Mouse (Mus musculus) heart, postnatal 36 days (tissue): ENCODE measurements around the gene Olfr315. TPM values are rescaled to one million over a fixed set of nuclear protein-coding genes. Genes with fewer than 3 reads are reported as not detected.
"Not testable (repeated sequence)": the region's sequence is repeated elsewhere in the genome, so short reads cannot be mapped to it uniquely, and the experiment has no call there.

Experiments
- DNase-seq, 2 experiments: peaks; one replicate each; pipeline ENCODE4 v3.0.0; 2021 to 2022
- intact Hi-C: fragments of 180-260 bp; cut with DNase I; formaldehyde crosslinking; loops from one replicate; pipeline ENCODE4 v1.15.1; 2025
- total RNA-seq, 2 experiments: library from RNA; stranded (reverse); gene quantifications; 2 replicates each; pipeline ENCODE4 v1.2.3; 2021

Gene Olfr315
- not detected for total RNA-seq

DNA sequence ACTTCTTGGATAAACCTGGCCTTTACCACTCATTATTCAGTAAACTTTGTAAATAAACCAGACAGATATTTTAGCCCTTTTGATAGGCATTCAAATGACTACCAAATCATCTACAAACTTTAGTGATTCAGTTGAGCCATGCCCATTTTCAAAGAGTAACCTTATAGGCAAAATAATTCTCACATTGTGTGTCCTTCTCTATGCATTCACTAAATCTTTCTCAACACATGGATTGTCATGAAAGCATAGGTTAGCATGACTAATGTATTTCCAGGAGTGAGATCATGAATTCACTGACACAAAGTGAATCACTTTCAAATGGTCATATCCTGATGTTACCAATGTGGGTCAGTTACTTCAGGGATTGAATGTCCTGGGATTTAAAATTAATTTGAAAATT is at the start of gene Olfr315:
Olfr315 (plus strand) TSS at position 301 of the 400 bp plus-strand sequence.
- intact Hi-C loops = no loop called here
- DNase-seq = no peak

DNA sequence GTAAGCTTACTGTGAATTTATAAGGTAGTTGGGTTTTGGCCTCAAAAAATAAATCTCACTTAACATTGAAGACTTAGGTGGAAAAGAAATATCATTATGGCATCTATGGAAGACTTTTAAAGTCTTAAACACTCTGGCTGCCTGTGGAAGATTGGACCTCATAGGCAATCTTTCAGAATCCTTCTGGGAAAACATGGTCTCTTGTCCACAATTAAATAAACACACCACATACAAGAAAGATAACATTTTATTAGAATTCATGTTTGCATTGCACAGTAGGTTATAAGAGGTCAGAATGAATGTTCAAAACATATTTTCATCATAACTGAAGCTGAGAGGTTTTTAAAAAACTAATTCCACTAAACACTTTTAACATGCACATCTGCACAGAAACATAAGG is 49.1 kb upstream of the Olfr315 start, which contains the start of gene Olfr318:
Olfr318 (minus strand) TSS at position 101 of the 400 bp plus-strand sequence.
- intact Hi-C loops = no loop called here
- no peak for DNase-seq

- intact Hi-C loops, DNase-seq: not testable (repeated sequence)
Measured at GRCm38 (mm10) chr11:58727896-58728650, 44.9 kb upstream of the Olfr315 start.

DNA sequence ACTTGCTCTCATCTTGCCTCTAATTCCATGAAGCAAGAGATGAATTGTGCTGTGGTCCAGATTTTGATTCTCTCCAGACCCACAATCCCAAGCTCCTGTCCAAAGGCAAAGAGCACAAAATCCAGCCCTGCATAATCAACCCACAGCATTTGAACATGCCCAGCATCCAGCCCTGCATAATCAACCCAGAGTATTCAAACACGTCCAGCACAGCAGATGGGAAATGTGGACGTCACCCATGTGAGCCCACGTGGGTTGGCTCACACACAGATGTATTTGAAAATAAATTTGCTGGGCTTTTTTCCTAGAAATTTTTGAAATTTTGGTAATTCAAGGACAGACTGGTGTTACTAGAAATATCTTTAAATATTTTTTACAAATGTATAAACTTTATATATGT is 39.6 kb upstream of the Olfr315 start:
- intact Hi-C loops = no loop called here
- no peak for DNase-seq

GRCm38 (mm10) chr11:58738792-58739262 is 34.2 kb upstream of the Olfr315 start, which contains the start of gene Olfr317:
Gene Olfr317 (minus strand): TSS chr11:58739212.
- no peak for DNase-seq
- intact Hi-C loops = no loop called here

GRCm38 (mm10) chr11:58751096-58751495 is 21.9 kb upstream of the Olfr315 start:
- intact Hi-C loops, DNase-seq: not testable (repeated sequence)

DNA sequence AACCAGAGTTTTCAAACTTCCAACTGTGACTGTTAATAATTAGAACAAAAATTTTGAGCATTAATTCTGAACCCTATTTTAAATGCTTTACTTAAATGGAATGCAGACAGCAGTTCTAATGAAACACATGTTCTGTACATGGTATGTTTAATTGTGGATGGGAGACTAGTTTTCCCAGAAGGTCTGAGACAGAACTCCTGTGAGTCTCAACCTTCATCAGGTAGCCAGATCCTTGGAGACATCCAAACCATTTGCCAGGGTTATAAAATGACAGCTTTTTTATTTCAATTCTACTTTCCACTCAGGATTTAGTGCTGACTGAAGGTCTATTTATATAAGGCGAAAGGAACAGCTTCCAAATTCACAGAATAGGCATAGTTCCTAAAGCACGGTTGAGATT is 20.6 kb upstream of the Olfr315 start, which contains the start of gene Olfr316:
Olfr316 (plus strand) TSS at position 301 of the 400 bp plus-strand sequence.
- intact Hi-C loops = no loop called here
- no peak for DNase-seq

DNA sequence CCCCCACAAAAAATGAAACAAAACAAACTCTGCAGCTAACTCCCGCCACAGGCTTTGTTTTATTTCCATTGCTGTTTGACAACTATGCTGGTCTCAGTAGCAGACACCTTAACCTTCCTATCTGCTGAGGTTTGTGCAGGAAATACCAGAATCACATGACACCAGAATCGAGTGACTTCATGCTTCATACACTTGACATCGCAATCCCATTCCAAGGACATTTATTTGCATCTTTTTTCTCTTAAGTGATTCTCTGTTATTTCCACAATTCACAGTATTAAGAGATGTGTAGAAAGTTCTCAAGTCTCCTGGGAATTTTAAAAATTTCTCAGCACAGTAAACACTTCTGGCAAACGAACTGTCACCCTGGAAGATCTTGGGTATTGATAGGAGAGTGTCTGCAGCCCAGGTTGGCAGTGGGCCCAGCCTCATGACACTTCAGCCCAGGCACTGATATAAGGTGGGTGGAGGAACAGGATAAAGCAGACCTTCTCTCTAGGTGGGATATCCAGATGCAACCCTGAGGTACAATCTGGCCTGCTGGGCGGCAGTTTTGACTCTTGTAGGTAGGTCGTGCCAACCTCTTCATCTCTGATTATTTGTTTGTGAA is 9.6 kb downstream of the Olfr315 start, which contains the start of gene Olfr314:
Olfr314 (plus strand) TSS at position 473 of the 610 bp plus-strand sequence.
- no peak for DNase-seq
- intact Hi-C loops = no loop called here

DNA sequence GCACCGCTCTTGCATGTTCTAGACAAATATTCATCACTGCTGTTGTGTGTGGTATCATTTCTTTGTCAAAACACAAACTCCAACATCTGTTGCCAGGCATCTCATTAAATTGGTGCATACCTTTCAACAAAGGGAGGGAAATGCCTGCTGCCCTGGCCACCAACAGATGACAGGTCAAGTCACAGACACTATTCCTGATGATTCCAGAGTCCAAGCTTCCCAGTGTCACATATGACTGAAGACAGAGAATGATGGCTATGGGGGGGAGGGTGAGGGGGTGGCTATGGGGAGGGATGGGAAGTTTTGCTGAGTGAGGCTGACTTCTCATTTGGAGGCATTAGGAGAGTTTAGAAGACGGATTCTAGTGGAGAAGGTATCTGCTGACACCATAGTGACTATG is 11.2 kb downstream of the Olfr315 start:
- DNase-seq = no peak
- intact Hi-C loops = no loop called here

DNA sequence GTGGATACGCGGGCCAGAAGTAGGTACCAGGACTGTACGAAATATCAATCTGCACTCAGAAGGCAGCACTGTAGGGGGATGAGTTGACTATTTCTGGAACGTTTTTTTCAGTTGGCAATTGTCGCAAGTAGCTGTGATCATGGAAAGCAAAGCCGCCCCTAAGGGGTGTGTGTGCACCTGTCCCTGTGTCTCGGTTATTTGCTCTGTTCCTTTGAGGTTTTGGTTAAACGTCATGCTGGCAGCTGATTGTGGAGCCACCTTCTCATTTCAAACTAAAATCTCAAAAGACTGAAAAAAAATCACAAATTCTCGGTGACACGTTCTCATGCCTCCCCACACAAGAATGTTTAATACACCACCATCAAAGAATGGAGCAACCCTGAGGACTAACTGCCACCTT is 14.7 kb downstream of the Olfr315 start:
- DNase-seq = no peak
- intact Hi-C loops = no loop called here

GRCm38 (mm10) chr11:58788346-58788745 is 15.4 kb downstream of the Olfr315 start:
- DNase-seq = no peak

GRCm38 (mm10) chr11:58789532-58789931 is 16.5 kb downstream of the Olfr315 start:
- DNase-seq = no peak
- intact Hi-C loops = no loop called here

More at GRCm38 (mm10) chr11:58788346-58788745, 15.4 kb downstream of the Olfr315 start:
- intact Hi-C loops = no loop called here

- DNase-seq = no peak
- intact Hi-C loops = no loop called here
Measured at GRCm38 (mm10) chr11:58790053-58790452, 17.1 kb downstream of the Olfr315 start.

DNA sequence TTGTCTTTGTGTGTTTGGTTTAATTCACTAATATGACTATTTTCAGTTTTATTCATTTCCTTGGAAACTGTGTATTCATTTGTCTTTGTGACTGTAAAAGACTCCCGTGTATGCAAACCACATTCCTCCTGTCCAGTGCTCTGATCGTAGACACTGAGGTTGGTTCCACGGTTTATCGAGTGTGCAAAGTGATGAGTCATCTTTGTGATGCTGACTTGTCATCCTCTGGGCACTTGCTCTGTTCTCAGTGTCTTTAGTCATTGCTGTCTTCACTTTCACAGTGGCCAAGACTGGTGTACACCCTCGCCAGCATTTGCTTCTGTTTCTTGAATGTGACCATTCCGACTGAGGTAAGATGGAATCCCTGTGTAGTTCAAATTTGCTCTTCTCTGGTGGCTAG is 17.7 kb downstream of the Olfr315 start:
- no peak for DNase-seq
- intact Hi-C loops = no loop called here

DNA sequence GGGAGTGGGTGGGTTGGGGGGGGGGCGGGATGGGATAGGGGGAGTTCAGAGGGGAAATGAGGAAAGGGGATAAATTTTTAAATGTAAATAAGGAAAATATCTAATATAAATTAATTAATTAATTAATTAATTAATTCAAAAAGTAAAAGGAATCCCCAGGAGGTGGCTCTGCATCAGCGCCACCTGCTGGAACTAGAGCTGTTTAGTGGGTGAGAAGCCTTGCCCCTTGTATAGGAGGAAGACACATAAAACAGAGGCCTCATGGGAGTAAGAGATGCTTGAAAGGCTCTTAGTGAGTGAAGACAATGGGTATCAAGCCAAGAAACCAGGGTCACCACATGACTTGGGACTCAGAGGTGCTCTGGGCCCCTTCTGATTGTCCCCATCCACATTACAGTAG is 22.9 kb downstream of the Olfr315 start:
- intact Hi-C loops = no loop called here
- no peak for DNase-seq

- intact Hi-C loops = no loop called here
- no peak for DNase-seq
Measured at GRCm38 (mm10) chr11:58796850-58797249, 23.9 kb downstream of the Olfr315 start.

- DNase-seq = no peak
- intact Hi-C loops = no loop called here
Measured at GRCm38 (mm10) chr11:58799747-58800146, 26.8 kb downstream of the Olfr315 start.

DNA sequence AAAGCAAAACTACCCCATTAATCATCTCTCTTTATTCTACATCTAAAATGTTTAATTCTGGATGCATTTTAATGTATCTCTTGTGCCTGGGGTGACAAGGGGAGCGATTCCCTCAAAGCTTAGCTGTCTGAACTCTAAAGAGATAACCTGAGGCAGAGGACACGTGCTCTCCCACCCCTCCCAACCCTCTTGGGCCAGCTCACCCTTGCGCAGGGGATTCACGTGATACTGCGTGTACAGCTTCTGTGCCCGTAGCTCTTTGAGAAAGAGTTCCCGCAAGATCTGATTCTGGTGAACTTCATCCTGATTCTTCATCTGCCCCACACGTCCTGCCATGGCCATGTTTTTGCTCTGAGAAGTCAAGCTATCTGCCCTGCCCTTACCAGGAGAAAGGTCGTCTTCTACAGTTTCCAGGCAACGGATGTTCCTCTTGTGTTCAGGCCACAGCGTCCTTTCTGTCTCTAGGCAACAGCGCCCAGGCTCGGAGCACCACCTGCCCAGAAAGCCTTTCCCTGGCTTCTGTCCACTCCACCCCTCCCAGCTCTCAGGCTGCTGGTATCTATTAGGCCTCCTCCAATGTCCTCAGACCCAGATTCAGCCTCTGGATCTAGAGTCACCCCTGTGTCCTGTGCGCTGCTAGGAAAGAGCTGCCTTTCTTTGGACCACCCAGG is 28.7 kb downstream of the Olfr315 start, which contains the start of gene Fam183b:
Fam183b (minus strand) TSS at position 403 of the 671 bp plus-strand sequence.
- intact Hi-C loops = no loop called here
- DNase-seq = no peak

DNA sequence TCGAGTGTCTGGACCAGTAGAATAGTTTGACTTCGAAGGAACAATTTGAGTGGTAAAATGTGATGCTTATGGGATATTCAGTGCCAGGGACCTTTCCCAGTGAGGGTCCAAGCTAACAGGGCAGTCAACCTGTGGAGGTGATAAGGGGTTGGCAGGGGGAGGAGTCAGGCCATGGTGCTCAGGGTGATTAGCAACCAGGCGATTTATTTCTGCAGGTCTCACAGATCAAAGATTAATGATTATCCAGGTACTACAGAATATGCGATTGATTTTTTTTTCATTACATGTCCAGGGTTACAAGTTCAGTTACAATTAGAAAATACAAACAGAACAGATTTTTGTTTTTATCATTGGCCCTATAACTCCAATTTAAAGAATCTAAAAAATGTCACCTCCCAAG is 30.9 kb downstream of the Olfr315 start:
- intact Hi-C loops = no loop called here

DNA sequence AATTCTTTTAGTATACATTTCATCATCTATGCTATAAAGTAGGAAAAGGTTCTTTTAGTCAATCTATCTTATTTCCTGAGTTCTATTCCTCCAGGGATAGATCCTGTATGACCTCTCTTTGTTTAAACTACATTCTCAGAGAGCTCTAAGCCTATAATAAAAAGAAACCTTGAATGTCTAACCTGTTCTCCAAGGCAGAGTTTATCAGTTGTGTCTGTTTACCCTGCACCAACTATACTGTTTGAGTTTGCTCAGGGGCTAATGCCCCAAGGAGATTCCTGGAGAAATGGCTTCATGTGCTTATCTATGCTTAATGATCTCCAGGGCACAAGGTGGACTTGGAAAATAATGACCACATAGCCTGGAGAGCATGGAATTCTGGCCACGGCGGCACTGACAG is 31.4 kb downstream of the Olfr315 start:
- DNase-seq = no peak
- intact Hi-C loops = no loop called here

More for the DNA sequence above, 30.9 kb downstream of the Olfr315 start:
- no peak for DNase-seq

DNA sequence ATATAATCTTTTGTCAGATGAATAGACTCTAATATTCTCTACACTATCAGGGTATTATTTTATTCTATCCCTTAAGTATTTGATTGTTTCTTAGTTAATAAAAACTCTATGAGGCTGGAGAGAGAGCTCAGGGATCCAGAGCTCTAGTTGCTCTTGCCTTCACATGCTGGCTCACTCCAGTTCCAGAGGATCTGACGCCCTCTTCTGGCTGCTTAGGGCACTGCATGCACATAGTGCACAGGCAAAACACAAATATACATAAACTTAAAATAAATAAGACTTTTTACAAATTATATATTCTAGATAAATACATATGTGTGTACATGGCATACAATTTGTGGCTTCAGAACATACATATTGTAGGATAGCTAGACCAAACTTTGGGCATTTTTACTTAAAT is 39.0 kb downstream of the Olfr315 start:
- intact Hi-C loops = no loop called here
- no peak for DNase-seq
